Mouse (Mus musculus) layer of hippocampus, adult 9-11 months (tissue): ENCODE data around the gene Rin2.
"Not testable (repeated sequence)": the region's sequence is repeated elsewhere in the genome, so short reads cannot be mapped to it uniquely, and the experiment has no call there.

Experiments
- DNase-seq: peaks from one replicate; pipeline ENCODE4 v3.0.0; 2022

Gene Rin2

GRCm38 (mm10) chr2:145871308-145871707 is 196.3 kb downstream of the Rin2 start:
- DNase-seq, result no peak

DNA sequence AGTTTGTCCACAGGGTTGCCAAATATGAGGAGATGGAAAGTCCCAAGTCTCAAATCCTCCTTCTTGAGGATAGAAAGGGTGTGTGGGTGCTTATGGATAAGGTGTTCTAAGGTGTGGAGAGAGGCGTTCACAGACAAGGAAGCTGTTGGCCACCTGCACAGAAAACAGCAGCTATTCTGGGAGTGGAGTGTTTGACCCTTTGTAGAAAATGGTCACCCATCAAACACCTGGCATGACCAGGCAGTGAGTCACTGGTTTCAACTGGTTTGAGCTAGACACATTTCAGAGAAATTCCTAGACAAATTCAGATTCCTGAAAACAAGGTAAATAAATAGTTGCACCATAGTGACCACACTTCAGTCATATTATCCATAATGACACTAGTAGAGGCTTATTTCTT is 197.1 kb downstream of the Rin2 start:
- no peak for DNase-seq

DNA sequence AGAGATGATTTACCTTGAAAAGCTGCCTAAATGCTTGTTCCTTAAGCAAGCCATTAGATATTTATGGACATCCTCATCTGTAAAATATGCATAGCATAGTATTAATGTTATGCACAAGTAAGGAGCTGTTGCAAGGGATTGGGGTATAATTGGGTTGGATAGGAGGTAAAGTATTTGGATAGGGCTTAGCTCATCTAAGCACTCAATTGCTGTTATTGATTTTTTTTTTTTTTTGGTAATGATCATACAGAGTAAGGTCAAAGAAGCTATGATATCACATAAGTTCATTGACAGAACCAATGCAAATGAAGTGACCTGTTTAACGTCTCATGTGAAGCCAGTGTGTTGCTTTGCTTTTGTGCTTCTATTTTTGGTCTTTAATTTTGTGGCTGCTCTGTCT is 198.9 kb downstream of the Rin2 start:
- DNase-seq, result no peak

DNA sequence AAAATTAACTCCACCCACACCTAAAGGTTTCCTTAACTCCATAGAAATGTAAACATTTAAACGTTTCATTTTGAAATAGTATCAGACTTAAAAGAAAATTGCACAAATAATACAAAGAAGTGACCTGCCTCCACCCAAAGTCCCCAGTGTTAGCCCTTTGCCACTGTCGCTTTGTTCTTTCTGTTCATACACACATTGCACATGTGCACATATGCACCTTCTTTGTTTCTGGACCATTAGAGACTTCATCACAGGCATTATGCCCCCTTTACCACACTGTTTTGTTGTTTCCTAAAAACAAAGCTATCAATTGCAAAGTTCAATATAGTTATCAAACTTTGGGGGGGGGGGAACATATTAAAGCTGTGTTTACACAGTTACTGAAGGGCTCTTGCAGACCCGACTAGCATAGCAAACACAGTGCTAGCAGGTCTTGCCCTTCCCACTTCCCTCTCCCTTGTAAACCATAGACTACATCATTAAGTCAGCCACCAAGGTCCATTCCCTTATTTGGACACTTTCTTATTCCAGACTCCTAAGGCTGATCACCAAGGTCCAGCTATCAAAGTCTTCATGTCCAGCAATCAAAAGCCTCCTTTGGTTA is 200.0 kb downstream of the Rin2 start:
- DNase-seq, result no peak

DNA sequence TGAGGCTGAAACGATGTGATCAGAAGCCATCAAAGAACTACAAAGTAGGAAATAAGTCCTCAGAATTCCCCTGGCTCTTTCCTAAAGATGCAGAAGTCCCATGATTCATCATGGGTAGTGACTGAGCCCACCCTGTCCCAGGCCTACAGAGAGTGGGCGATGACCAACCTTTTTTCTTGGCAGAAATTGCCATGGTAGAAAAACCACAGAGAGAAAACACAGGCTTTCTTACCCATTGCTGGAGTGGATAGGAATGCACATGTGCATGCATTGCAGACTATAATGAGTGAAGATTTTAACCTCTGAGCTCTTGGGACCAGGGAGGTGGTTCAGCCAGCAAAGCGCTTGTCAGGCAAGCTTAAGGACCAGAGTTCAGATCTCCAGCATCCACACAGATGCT is 202.2 kb downstream of the Rin2 start:
- DNase-seq, result no peak

- DNase-seq, result no peak
These were observed 206.1 kb downstream of the Rin2 start for GRCm38 (mm10) chr2:145880887-145881747.

DNA sequence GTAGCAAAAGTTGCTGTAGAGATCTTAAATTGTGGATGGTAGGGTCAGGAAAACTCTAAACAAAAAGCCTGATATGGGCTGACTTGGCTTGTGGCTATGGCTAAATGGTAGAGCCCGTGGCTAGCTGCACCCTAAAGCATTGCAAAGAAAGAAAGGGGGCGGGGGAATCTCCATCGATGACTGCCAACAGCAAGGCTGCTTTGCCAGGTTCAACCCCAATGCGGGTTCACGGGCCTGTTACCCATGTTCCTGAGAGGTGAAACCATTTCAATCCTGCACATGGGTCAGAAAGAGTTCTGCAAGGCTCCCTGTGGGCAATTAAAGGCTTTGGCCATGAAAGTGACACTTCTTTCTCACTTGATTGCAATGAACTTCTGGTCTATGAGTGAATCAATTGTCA is 206.9 kb downstream of the Rin2 start:
- no peak for DNase-seq

- DNase-seq, result no peak
These were observed 207.4 kb downstream of the Rin2 start for GRCm38 (mm10) chr2:145882398-145882797.

GRCm38 (mm10) chr2:145884036-145884912 is 209.3 kb downstream of the Rin2 start:
- no peak for DNase-seq

GRCm38 (mm10) chr2:145884913-145885785 is 210.1 kb downstream of the Rin2 start:
- peak; percentile 56 for DNase-seq

DNA sequence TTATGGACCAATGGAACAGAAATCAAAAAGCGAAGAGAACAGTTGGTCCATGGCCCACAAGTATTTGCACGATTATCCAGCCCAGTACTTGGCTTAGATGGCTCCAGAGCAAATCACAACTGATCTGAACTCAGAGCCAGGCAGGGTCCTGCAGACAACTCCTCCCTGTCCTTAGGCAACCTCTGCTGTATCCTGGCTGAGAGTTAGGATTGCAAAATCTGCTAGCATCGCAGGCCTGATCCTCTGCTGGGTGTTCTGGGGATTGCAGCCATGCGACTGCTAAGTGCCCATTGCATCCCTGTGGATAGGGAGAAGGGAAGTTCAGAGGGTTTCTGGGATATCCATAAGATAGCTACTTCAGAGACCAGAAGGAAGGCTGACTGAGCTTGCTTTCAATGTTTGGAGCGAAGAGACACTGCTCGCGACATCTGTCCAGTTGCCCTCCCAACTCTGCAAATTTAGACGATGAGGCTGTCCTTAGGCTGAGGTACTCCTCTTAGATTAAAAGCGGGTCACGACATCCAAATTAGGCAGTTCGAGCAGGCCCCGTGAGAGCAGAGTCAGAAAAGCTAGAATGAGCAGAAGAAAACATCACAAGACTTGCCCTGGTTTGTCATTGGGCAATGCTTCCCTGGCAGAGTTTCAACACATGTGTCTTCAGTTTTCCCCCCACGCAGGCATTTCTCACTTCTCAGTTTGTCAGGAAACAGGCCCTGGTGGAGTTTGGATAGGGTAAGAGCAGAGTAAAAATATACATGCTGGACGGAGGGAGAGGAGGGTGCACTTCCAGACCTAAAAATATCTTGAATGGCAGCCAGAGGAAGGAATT is 213.1 kb downstream of the Rin2 start:
- DNase-seq, result peak; percentile 88

DNA sequence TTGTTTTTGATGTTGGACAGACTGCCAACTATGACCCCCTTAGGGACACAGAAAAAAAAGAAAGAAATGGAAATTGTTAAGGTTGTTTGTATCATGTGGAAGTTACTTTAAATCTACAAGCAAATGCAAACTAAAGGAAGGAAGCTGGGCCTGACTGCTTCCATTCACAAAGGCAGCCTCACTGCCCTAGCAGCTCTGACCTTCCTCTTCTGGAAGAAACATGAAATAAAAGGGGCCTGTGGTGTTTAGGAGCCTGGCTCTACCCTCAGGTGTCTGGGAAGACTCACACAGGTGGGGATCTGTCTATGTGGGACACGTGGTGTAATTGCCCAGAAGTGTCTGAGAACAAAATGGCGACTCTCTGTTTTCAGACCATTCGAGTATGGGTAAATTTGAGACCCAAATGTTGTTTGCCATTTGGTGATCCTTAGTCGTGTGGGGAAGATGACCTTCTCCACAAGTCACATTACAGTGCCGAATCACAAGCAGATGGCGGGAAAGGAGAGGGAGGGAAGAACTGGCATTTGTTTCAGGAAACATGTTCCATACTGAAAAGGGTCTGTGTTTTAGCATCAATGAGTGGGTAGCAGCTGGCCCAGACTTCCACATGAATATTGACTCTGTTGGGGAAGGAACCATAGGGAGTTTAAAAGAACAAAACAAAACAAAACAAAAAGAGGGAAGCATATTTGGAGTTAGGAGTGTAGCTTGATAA is 213.9 kb downstream of the Rin2 start:
- DNase-seq, result peak; percentile 70

GRCm38 (mm10) chr2:145890571-145890970 is 215.6 kb downstream of the Rin2 start:
- no peak for DNase-seq

- no peak for DNase-seq
These were observed 218.7 kb downstream of the Rin2 start for GRCm38 (mm10) chr2:145893756-145894155.

- DNase-seq, result no peak
These were observed 223.1 kb downstream of the Rin2 start for GRCm38 (mm10) chr2:145898106-145898505.

GRCm38 (mm10) chr2:145900318-145900717 is 225.3 kb downstream of the Rin2 start:
- not testable (repeated sequence) for DNase-seq

GRCm38 (mm10) chr2:145901861-145902260 is 226.8 kb downstream of the Rin2 start, which contains the start of gene Naa20:
TSS of gene Naa20 (plus strand) at chr2:145902099.
- no peak for DNase-seq

DNA sequence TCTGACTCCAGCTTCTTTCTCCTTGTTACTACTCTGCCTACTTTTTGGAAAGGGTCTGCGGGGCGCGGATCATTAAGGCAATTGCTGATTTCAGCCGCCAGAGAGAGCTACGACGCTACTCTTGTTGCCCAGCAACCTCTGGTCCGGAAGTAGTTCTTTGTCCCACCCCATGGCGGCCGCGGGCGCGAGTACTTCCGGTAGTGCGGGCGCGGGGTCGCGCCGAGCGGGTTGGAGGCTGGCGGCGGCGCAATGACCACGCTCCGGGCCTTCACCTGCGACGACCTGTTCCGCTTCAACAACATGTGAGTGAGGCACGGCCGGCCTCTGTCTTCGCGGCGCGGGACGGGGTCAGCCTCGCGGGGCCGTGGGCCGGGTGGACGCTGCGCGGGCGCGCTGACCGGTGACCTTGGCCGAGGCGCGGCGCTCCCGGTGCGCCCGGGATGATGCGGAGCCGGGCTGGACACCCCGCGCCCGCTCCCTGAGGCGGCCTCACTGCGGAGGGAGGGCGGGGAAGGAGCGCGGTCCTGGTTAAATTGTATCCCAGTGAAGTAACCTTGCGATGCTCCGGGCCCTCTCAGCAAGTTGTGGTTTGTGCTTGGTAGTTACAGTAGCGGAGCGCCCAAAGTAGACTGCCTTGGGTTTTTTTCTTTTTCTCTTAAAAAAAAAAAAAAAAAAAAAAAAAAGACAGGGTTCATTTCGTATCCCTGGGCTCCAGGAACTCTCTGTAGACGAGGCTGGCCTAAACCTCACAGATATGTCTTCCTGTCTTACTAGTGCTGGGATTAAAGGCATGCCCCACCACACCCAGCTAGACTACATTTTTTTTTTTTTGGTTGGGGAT is 228.3 kb downstream of the Rin2 start:
- DNase-seq, result peak; percentile 89

GRCm38 (mm10) chr2:145903983-145904616 is 229.1 kb downstream of the Rin2 start:
- DNase-seq, result no peak
